Mouse (Mus musculus): ENCODE results near the gene Izumo1. TPM values are rescaled to one million over a fixed set of nuclear protein-coding genes. Genes with fewer than 3 reads are reported as not detected.

Izumo1 gene
- 0.16 and 0.21 TPM in 2 replicates for polyA plus RNA-seq (2015; fragmentation: Nextera tagmentation; extraction: Ambion mirVana)

- H3K4me3 ChIP-seq (ENCODE audit: low read length) = peak within 1 kb of the TSS; percentile 4; the same call in 1 of the 2 replicates
- no peaks in the 10 kb centered on the region for H3K36me3 ChIP-seq (ENCODE audit: control insufficient read depth, insufficient read depth, low read length)
- H3K4me2 ChIP-seq (ENCODE audit: low read depth, low read length) = no peak within 1 kb of the TSS
- no peak within 1 kb of the TSS for H3K9ac ChIP-seq (ENCODE audit: low read length)
- H3K4me1 ChIP-seq (replicated peaks; ENCODE audit: control insufficient read depth, insufficient read depth, low read length) = no peaks in the 10 kb centered on the region; the same call in 1 of the 2 replicates
- WGBS = 32% methylated on average over 9 of the region's 9 CpGs
- H3K9me3 ChIP-seq (ENCODE audit: control insufficient read depth, low read length) = no peaks in the 10 kb centered on the region
- no peak within 1 kb of the TSS for H3K27ac ChIP-seq (ENCODE audit: low read length)
- H3K27me3 ChIP-seq (ENCODE audit: control insufficient read depth, insufficient read depth, low read depth, low read length) = peaks cover 12% of the 10 kb centered on the region; the same call in 1 of the 2 replicates
- ATAC-seq (ENCODE audit: low read depth) = no peak
Observed at GRCm38 (mm10) chr7:45621443-45621842, at the start of gene Izumo1. TSS of gene Izumo1 (plus strand) at chr7:45621811.

- Histone ChIP-seq H3K4me3 (ENCODE audit: low read length) (no peak overlapping the region), H3K36me3 (ENCODE audit: control insufficient read depth, insufficient read depth, low read length) (peaks cover 5% of the 10 kb centered on the region; the same call in 1 of the 2 replicates), H3K4me1 (replicated peaks; ENCODE audit: control insufficient read depth, insufficient read depth, low read length) (peaks cover 30% of the 10 kb centered on the region), H3K27me3 (ENCODE audit: control insufficient read depth, insufficient read depth, low read depth, low read length) (no peaks in the 10 kb centered on the region), H3K9ac (ENCODE audit: low read length) (no peak overlapping the region), H3K4me2 (ENCODE audit: low read depth, low read length) (0 out of 2 replicates have a peak overlapping the region, but pooled peaks have one; percentile 66), H3K27ac (ENCODE audit: low read length) (no peak overlapping the region), H3K9me3 (ENCODE audit: control insufficient read depth, low read length) (no peaks in the 10 kb centered on the region)
- WGBS = 42% methylated on average over 1 of the region's 1 CpGs
- ATAC-seq (ENCODE audit: low read depth) = no peak
Observed at GRCm38 (mm10) chr7:45571966-45572365, 49.6 kb upstream of the Izumo1 start.

DNA sequence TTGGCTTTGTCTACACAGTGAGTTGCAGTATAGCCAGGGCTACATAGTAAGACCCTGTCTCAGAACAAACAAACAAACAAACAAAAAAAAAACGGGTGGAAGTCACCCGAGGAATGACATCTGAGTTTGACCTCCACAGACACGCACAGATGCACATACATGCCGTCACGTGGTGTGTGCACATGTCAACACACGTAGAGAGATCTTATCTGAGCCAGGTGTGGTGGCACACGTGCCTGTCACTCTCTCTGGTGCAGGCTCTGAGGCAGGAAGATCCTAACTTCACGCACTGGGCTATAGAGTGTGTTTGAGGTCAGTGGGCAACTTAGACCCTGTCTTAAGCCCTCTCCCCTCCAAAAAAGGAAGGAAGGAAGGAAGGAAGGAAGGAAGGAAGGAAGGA lies 47.7 kb upstream of the Izumo1 start:
- H3K4me1 ChIP-seq (replicated peaks; ENCODE audit: control insufficient read depth, insufficient read depth, low read length) = peaks cover 19% of the 10 kb centered on the region
- H3K27me3 ChIP-seq (ENCODE audit: control insufficient read depth, insufficient read depth, low read depth, low read length) = no peaks in the 10 kb centered on the region
- no peak for ATAC-seq (ENCODE audit: low read depth)
- H3K4me3 ChIP-seq (ENCODE audit: low read length) = no peak overlapping the region
- H3K27ac ChIP-seq (ENCODE audit: low read length) = no peak overlapping the region
- 56% methylated on average over 8 of the region's 8 CpGs for WGBS
- no peak overlapping the region for H3K9ac ChIP-seq (ENCODE audit: low read length)
- H3K9me3 ChIP-seq (ENCODE audit: control insufficient read depth, low read length) = no peaks in the 10 kb centered on the region
- peaks cover 13% of the 10 kb centered on the region; the same call in 1 of the 2 replicates for H3K36me3 ChIP-seq (ENCODE audit: control insufficient read depth, insufficient read depth, low read length)
- no peak overlapping the region for H3K4me2 ChIP-seq (ENCODE audit: low read depth, low read length)

GRCm38 (mm10) chr7:45574472-45575379 lies 46.9 kb upstream of the Izumo1 start:
- H3K9ac ChIP-seq (ENCODE audit: low read length) = no peak overlapping the region
- WGBS = 80% methylated on average over 15 of the region's 15 CpGs

DNA sequence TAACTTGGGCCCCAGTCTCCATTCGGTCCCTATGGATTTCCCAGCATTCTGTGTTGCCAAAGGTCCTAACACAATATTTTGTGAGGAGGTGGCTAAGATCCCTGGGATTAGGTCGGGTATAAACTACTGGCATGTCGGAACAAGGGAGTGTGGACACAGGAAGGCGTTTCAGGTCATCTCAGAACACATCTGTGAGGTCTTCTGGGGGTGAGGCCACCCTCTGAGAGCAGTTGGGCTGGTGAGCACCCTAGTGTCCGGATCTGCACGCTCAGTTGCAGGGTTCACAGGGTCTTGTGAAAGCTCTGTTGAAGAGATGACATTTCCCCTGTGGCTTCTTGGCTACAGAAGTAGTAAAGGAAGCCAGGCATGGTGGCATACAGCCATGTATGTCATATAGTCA lies 35.7 kb upstream of the Izumo1 start:
- WGBS = 89% methylated on average over 6 of the region's 6 CpGs
- no peak overlapping the region for H3K4me2 ChIP-seq (ENCODE audit: low read depth, low read length)
- no peaks in the 10 kb centered on the region for H3K27me3 ChIP-seq (ENCODE audit: control insufficient read depth, insufficient read depth, low read depth, low read length)
- H3K4me1 ChIP-seq (replicated peaks; ENCODE audit: control insufficient read depth, insufficient read depth, low read length) = peaks cover 4% of the 10 kb centered on the region
- no peaks in the 10 kb centered on the region for H3K9me3 ChIP-seq (ENCODE audit: control insufficient read depth, low read length)
- H3K4me3 ChIP-seq (ENCODE audit: low read length) = no peak overlapping the region
- H3K36me3 ChIP-seq (ENCODE audit: control insufficient read depth, insufficient read depth, low read length) = peaks cover 15% of the 10 kb centered on the region
- no peak overlapping the region for H3K9ac ChIP-seq (ENCODE audit: low read length)
- H3K27ac ChIP-seq (ENCODE audit: low read length) = no peak overlapping the region
- no peak for ATAC-seq (ENCODE audit: low read depth)

More at GRCm38 (mm10) chr7:45574472-45575379, 46.9 kb upstream of the Izumo1 start:
- no peaks in the 10 kb centered on the region for H3K27me3 ChIP-seq (ENCODE audit: control insufficient read depth, insufficient read depth, low read depth, low read length)
- H3K4me1 ChIP-seq (replicated peaks; ENCODE audit: control insufficient read depth, insufficient read depth, low read length) = peaks cover 17% of the 10 kb centered on the region
- no peak overlapping the region for H3K4me2 ChIP-seq (ENCODE audit: low read depth, low read length)
- peaks cover 15% of the 10 kb centered on the region; the same call in 1 of the 2 replicates for H3K36me3 ChIP-seq (ENCODE audit: control insufficient read depth, insufficient read depth, low read length)
- no peak overlapping the region for H3K27ac ChIP-seq (ENCODE audit: low read length)
- H3K9me3 ChIP-seq (ENCODE audit: control insufficient read depth, low read length) = no peaks in the 10 kb centered on the region
- ATAC-seq (ENCODE audit: low read depth) = no peak
- no peak overlapping the region for H3K4me3 ChIP-seq (ENCODE audit: low read length)

- H3K4me3 ChIP-seq (ENCODE audit: low read length) = no peak overlapping the region
- WGBS = 92% methylated on average over 23 of the region's 23 CpGs
- no peak overlapping the region for H3K27ac ChIP-seq (ENCODE audit: low read length)
- H3K27me3 ChIP-seq (ENCODE audit: control insufficient read depth, insufficient read depth, low read depth, low read length) = no peaks in the 10 kb centered on the region
- H3K9me3 ChIP-seq (ENCODE audit: control insufficient read depth, low read length) = no peaks in the 10 kb centered on the region
- ATAC-seq (ENCODE audit: low read depth) = no peak
- peaks cover 10% of the 10 kb centered on the region for H3K36me3 ChIP-seq (ENCODE audit: control insufficient read depth, insufficient read depth, low read length)
- peaks cover 4% of the 10 kb centered on the region for H3K4me1 ChIP-seq (replicated peaks; ENCODE audit: control insufficient read depth, insufficient read depth, low read length)
- H3K9ac ChIP-seq (ENCODE audit: low read length) = no peak overlapping the region
- no peak overlapping the region for H3K4me2 ChIP-seq (ENCODE audit: low read depth, low read length)
Observed at GRCm38 (mm10) chr7:45587631-45588592, 33.7 kb upstream of the Izumo1 start.

- H3K4me3 ChIP-seq (ENCODE audit: low read length) = peak overlapping the region; percentile 47
- H3K4me2 ChIP-seq (ENCODE audit: low read depth, low read length) = peak overlapping the region; percentile 63
- 4% methylated on average over 19 of the region's 19 CpGs for WGBS
- no peaks in the 10 kb centered on the region for H3K9me3 ChIP-seq (ENCODE audit: control insufficient read depth, low read length)
- peaks cover 4% of the 10 kb centered on the region for H3K4me1 ChIP-seq (replicated peaks; ENCODE audit: control insufficient read depth, insufficient read depth, low read length)
- H3K27ac ChIP-seq (ENCODE audit: low read length) = no peak overlapping the region
- H3K27me3 ChIP-seq (ENCODE audit: control insufficient read depth, insufficient read depth, low read depth, low read length) = no peaks in the 10 kb centered on the region
- ATAC-seq (ENCODE audit: low read depth) = peak; percentile 99
- H3K9ac ChIP-seq (ENCODE audit: low read length) = peak overlapping the region; percentile 59
- H3K36me3 ChIP-seq (ENCODE audit: control insufficient read depth, insufficient read depth, low read length) = peaks cover 9% of the 10 kb centered on the region
Observed at GRCm38 (mm10) chr7:45589173-45589572, 32.4 kb upstream of the Izumo1 start.

DNA sequence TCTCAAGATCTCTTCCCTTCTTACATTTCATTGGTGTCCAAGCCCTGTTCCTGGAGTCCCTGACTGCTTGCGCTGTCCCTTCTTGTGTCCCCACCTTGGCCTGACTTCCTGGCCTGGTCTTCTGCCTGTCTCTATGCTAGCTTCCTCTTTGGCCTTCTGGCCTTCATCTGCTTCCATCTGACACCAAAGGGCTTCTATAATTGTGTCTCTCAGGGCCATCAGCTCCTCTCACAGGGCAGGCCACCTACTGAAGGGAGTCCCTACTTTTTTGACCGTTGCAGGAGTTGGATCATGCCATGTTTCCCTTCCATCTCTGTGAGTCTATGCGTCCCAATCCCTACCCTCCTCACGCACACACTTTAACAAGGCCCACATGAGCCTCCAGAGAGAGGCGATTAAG lies 31.7 kb upstream of the Izumo1 start:
- Histone ChIP-seq H3K4me2 (ENCODE audit: low read depth, low read length) (no peak overlapping the region), H3K4me3 (ENCODE audit: low read length) (no peak overlapping the region), H3K9ac (ENCODE audit: low read length) (no peak overlapping the region), H3K27me3 (ENCODE audit: control insufficient read depth, insufficient read depth, low read depth, low read length) (no peaks in the 10 kb centered on the region), H3K27ac (ENCODE audit: low read length) (no peak overlapping the region), H3K4me1 (replicated peaks; ENCODE audit: control insufficient read depth, insufficient read depth, low read length) (peaks cover 4% of the 10 kb centered on the region), H3K9me3 (ENCODE audit: control insufficient read depth, low read length) (no peaks in the 10 kb centered on the region), H3K36me3 (ENCODE audit: control insufficient read depth, insufficient read depth, low read length) (peaks cover 9% of the 10 kb centered on the region)
- no peak for ATAC-seq (ENCODE audit: low read depth)
- 96% methylated on average over 5 of the region's 5 CpGs for WGBS
